Mouse (Mus musculus) testis, adult 2 months (tissue): ENCODE measurements around the gene Bzw2. TPM values are rescaled to one million over a fixed set of nuclear protein-coding genes. Genes with fewer than 3 reads are reported as not detected.

ENCODE experiments used
- H3K27ac ChIP-seq: fragments of 200-500 bp; 2 replicates; pipeline ENCODE4 v1.5.1; 2012; ENCODE audit warnings: low read depth, low read length; ENCODE audit not compliant: control insufficient read depth, insufficient read depth
- H3K27me3 ChIP-seq: fragments of 200-500 bp; 2 replicates; pipeline ENCODE4 v1.6.1; 2012; ENCODE audit warnings: mild to moderate bottlenecking, low read length, moderate library complexity; ENCODE audit not compliant: control insufficient read depth, insufficient read depth
- H3K36me3 ChIP-seq: fragments of 200-500 bp; 2 replicates; pipeline ENCODE4 v1.6.1; 2012; ENCODE audit warnings: mild to moderate bottlenecking, low read length; ENCODE audit not compliant: control insufficient read depth, insufficient read depth
- H3K4me1 ChIP-seq: fragments of 200-500 bp; 2 replicates; pipeline ENCODE4 v1.6.1; 2012; ENCODE audit warnings: low read length; ENCODE audit not compliant: control insufficient read depth, insufficient read depth
- H3K4me3 ChIP-seq: fragments of 200-500 bp; 2 replicates; pipeline ENCODE4 v1.5.1; 2012; ENCODE audit warnings: low read depth, mild to moderate bottlenecking, low read length, moderate library complexity, mixed read lengths; ENCODE audit not compliant: control insufficient read depth
- CTCF ChIP-seq: fragments of 200-500 bp; IDR thresholded peaks from 2 replicates; pipeline ENCODE4 v1.5.1; 2012; ENCODE audit warnings: low read depth, mild to moderate bottlenecking, inconsistent platforms, low read length, moderate library complexity; ENCODE audit not compliant: control insufficient read depth, insufficient read depth, insufficient replicate concordance
- POLR2A ChIP-seq: fragments of 200-500 bp; IDR thresholded peaks from 2 replicates; pipeline ENCODE4 v1.6.1; 2012; ENCODE audit warnings: low read depth, mild to moderate bottlenecking, inconsistent platforms, low read length, moderate library complexity; ENCODE audit not compliant: control insufficient read depth
- polyA plus RNA-seq: library from polyadenylated mRNA; depleted of rRNA; stranded (reverse); fragments of >200 nt; gene quantifications from 2 replicates; pipeline ENCODE4 v1.2.3, GENCODE M21; 2012

Gene Bzw2
- polyA plus RNA-seq, 1 experiment, result 1.3 TPM

DNA sequence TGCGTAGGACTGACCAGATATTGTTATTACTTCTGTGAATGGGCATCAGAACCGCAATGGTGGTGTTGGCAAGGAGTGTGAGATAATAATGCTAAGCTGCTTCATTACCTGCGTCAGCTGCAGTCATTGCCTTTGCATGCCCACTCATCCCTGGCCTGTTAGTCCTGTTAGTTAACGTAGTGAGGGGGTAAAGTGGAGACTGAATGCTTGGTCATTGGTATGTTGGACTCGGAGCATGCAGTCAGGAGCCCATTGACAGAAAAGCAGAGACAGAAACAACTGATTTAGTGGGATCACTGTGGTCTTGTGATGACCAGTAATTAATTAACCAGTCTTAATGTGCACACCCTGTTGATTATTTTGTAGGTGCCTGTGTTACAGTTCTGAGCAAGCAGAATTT, 19.3 kb upstream of the Bzw2 start:
- H3K36me3 ChIP-seq, result no peaks in the 10 kb centered on the region
- no peak overlapping the region for H3K27ac ChIP-seq
- peaks cover 2% of the 10 kb centered on the region for H3K4me1 ChIP-seq
- H3K27me3 ChIP-seq, result no peaks in the 10 kb centered on the region
- TF ChIP-seq CTCF (no peak), POLR2A (no peak)
- no peak overlapping the region for H3K4me3 ChIP-seq

DNA sequence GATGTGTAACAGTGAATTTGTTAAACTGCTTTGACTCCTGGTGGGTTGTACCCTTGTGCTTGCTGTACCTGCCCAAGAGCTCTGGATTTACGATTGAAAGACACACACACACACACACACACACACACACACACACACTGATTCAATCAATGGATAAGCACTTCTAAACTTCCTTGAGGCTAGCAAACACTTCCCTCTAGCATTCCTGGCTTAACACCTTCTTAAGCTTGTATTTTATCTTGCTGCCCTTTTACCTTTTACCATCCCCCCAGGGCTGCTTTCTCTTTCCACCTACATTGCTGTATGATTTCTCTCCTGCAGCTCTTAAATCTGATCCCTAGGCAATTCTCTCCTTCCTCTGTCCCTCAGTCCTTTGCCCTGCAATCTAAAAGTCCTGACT, 7.4 kb upstream of the Bzw2 start:
- TF ChIP-seq POLR2A (no peak), CTCF (no peak)
- no peak overlapping the region for H3K4me3 ChIP-seq
- no peak overlapping the region for H3K27ac ChIP-seq
- H3K27me3 ChIP-seq, result no peaks in the 10 kb centered on the region
- H3K36me3 ChIP-seq, result no peaks in the 10 kb centered on the region
- no peaks in the 10 kb centered on the region for H3K4me1 ChIP-seq

DNA sequence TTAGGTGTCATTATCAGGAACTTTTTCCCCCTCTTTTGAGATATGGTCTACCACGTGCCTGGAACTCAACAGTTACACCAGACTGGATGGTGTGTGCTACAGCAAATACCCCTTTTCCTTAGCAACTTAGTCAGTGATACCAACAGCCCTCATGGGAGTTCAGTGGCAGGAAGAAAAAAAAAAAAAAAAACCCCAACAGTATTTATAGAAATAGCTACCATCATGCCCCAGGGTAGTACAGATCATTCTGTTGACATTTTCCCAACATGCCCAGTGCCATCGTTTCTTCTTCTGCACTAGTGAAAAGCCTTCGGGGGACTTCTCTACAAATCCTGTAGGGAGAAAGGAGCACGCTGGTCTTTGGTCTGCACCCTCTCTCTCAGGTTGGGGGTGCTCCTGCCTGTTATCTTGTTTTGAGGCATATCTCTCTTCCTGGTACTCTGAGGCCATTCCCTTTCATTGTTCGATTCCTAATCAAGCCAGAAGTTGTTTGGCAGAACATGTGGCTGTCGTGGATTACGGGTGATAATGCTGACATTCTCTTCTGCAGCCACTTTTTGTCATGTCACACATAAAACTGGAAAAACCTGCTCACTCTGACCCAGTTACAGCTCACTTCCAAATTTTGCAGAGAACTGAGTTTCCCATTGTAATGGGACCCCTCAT, 6.4 kb upstream of the Bzw2 start:
- Histone ChIP-seq H3K36me3 (no peaks in the 10 kb centered on the region), H3K4me1 (no peaks in the 10 kb centered on the region), H3K27me3 (no peaks in the 10 kb centered on the region), H3K27ac (no peak overlapping the region), H3K4me3 (no peak overlapping the region)
- no peak for TF ChIP-seq CTCF
- no peak for TF ChIP-seq POLR2A

DNA sequence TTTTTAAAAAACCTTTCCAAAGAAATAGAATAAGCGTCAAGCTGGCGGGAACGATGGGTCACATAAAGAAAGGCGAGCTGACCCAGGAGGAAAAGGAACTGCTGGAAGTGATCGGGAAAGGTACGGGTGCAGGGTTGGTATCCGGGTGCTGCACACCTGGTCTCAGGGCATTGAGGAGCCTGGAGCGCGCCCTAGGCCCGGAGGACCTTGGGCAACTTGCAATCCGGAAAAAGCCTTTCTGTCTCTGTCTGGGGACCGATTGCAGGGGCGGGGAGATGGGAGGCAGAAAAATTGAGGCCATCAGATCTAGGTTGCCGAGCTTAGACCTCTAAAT, 609 bp downstream of the Bzw2 start:
- H3K4me3 ChIP-seq, result peak overlapping the region; percentile 73
- no peaks in the 10 kb centered on the region for H3K27me3 ChIP-seq
- no peaks in the 10 kb centered on the region for H3K36me3 ChIP-seq
- no peak for TF ChIP-seq CTCF
- TF ChIP-seq POLR2A, result no peak
- peak overlapping the region; percentile 83 for H3K27ac ChIP-seq
- peaks cover 15% of the 10 kb centered on the region for H3K4me1 ChIP-seq

DNA sequence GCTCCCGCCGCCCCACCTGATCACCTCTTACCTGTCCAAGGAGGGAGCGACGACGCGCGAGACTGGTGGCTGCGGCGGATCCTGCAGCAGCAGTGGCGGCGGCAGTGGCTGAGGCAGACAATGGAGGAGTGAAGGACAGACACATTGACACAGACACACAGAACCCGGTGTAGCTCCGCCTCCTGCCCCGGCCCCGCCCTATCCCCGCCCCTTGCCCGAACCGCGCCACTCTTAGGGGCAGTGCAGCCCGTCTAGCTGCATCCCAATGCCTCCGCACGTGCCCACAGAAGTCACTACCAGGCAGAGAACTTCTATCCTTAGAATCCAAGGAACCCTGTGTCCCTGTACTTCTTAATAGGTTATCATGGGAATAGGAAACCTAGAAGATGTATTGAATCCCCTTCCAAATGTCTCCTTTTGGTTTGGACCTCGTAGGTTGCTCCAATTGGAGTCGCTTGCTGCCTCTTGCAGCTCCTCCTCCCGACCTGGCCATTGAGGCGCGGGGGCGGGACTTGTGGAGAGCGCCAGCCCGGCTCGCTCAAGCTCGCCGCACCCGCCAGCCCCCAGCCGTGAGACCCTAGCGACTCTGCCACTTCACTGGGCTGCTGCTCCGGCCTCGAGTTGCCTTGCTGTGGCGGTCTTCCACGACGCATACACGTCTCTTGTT, 1.1 kb downstream of the Bzw2 start, which contains the start of gene Ankmy2:
Gene Ankmy2, plus strand, starts transcription at position 478 of the 667 bp plus-strand sequence.
- H3K27ac ChIP-seq, result peak within 1 kb of the TSS; percentile 83
- TF ChIP-seq CTCF (no peak), POLR2A (peak; percentile 79; the same call in 1 of the 2 replicates)
- H3K36me3 ChIP-seq, result no peaks in the 10 kb centered on the region
- peaks cover 15% of the 10 kb centered on the region for H3K4me1 ChIP-seq
- peak within 1 kb of the TSS; percentile 73 for H3K4me3 ChIP-seq
- no peaks in the 10 kb centered on the region for H3K27me3 ChIP-seq

DNA sequence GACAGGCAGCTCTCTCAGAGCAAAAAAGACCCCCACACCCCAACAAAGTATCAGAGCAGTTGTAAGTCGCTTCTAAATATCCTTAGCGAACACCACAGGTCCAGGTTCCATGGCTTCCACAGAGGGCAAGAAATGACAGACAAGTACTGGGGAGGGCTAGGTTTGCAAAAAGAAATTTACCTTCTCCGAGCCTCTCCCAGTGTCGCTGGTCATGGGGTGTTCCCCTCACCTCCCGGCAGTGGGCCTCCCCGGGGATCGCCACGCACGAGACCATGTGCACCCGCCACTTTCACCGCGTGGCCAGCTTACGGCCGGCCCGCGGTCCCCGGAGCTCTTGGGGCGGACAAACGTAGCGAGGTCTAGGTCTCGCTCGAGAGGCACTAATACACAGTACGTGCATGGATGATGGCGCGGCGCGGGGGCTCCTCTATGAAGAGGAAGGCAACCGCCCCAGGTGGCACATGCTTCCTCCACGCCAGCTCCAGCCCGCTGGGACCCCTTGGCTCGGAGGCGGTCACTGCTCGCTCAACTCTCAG, 1.7 kb downstream of the Bzw2 start:
- peak overlapping the region; percentile 73 for H3K4me3 ChIP-seq
- H3K36me3 ChIP-seq, result no peaks in the 10 kb centered on the region
- H3K4me1 ChIP-seq, result peaks cover 15% of the 10 kb centered on the region
- TF ChIP-seq CTCF (no peak), POLR2A (no peak)
- no peak overlapping the region for H3K27ac ChIP-seq
- no peaks in the 10 kb centered on the region for H3K27me3 ChIP-seq

DNA sequence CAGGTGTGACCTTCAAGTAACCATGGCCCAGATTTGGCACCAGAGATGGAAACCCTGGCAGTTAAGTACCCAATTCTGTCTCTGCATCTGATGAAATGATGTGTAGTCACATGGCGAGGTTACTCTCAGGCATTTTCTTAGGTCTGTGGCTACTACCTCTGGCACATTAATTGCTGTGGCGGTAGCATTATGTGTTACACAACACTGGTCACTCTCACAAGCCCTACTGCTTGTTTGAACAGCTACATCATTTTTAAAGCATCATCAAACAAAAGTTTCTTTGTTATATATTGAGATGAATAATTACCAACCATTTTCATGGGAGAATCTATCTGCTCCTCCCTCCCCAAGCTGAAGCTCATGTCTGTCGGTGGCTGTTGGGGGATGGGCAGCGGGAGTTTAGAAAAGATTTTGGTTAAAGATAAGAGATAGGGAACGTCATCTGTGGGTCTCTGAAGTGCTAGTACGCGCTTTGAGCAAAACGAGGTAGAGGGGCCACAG, 2.7 kb downstream of the Bzw2 start:
- no peaks in the 10 kb centered on the region for H3K27me3 ChIP-seq
- H3K36me3 ChIP-seq, result no peaks in the 10 kb centered on the region
- H3K4me1 ChIP-seq, result peaks cover 15% of the 10 kb centered on the region
- no peak for TF ChIP-seq CTCF
- no peak overlapping the region for H3K4me3 ChIP-seq
- no peak overlapping the region for H3K27ac ChIP-seq
